Mouse (Mus musculus): ENCODE measurements around the gene Rragd.

DNA sequence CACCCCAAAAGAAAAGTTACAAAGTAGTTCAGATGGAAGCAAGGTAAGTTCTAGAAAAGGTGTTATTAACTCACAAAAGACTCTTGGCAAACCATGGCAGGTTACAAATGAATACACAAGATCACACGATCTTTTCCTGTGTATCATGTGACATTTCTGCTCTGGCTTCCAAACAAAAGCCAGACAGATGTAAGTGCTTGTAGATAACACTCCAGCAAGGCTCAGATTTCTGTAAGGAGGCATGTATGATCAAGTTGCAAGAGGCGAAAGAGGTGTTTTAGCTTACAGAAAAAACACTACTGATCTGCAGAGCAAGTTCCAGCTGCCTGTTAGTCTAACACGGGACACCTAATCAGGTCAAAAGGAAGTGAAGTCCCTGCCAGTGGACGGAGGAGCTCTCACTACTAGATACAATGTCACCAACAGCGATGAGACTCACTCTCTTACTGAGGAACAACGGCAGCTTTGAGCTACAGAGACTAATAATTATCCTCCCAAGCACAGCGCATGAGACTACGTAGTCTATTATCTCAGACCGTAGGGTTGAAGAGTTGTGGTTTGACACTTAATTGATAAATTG is 46.0 kb upstream of the Rragd start:
- TF ChIP-seq CTCF (IDR thresholded peaks at IDR 0.05; ENCODE audit: borderline replicate concordance, control insufficient read depth, extremely low read depth, insufficient read depth, low read length, poor library complexity), result no peak
- no peak for TF ChIP-seq POLR2A (IDR thresholded peaks at IDR 0.05; ENCODE audit: control insufficient read depth, extremely low read depth, insufficient read depth, low read length, poor library complexity)

Measured in thymus, adult 2 months (tissue).